Mouse (Mus musculus) testis, adult 2 months (tissue): ENCODE results near the gene Ppp1r1b. TPM values are rescaled to one million over a fixed set of nuclear protein-coding genes. Genes with fewer than 3 reads are reported as not detected.

Source experiments
- H3K27ac ChIP-seq: fragments of 200-500 bp; 2 replicates; pipeline ENCODE4 v1.5.1; 2012; ENCODE audit warnings: low read depth, low read length; ENCODE audit not compliant: control insufficient read depth, insufficient read depth
- H3K27me3 ChIP-seq: fragments of 200-500 bp; 2 replicates; pipeline ENCODE4 v1.6.1; 2012; ENCODE audit warnings: mild to moderate bottlenecking, low read length, moderate library complexity; ENCODE audit not compliant: control insufficient read depth, insufficient read depth
- H3K36me3 ChIP-seq: fragments of 200-500 bp; 2 replicates; pipeline ENCODE4 v1.6.1; 2012; ENCODE audit warnings: mild to moderate bottlenecking, low read length; ENCODE audit not compliant: control insufficient read depth, insufficient read depth
- H3K4me1 ChIP-seq: fragments of 200-500 bp; 2 replicates; pipeline ENCODE4 v1.6.1; 2012; ENCODE audit warnings: low read length; ENCODE audit not compliant: control insufficient read depth, insufficient read depth
- H3K4me3 ChIP-seq: fragments of 200-500 bp; 2 replicates; pipeline ENCODE4 v1.5.1; 2012; ENCODE audit warnings: low read depth, mild to moderate bottlenecking, low read length, moderate library complexity, mixed read lengths; ENCODE audit not compliant: control insufficient read depth
- CTCF ChIP-seq: fragments of 200-500 bp; IDR thresholded peaks from 2 replicates; pipeline ENCODE4 v1.5.1; 2012; ENCODE audit warnings: low read depth, mild to moderate bottlenecking, inconsistent platforms, low read length, moderate library complexity; ENCODE audit not compliant: control insufficient read depth, insufficient read depth, insufficient replicate concordance
- POLR2A ChIP-seq: fragments of 200-500 bp; IDR thresholded peaks from 2 replicates; pipeline ENCODE4 v1.6.1; 2012; ENCODE audit warnings: low read depth, mild to moderate bottlenecking, inconsistent platforms, low read length, moderate library complexity; ENCODE audit not compliant: control insufficient read depth
- polyA plus RNA-seq: library from polyadenylated mRNA; depleted of rRNA; stranded (reverse); fragments of >200 nt; gene quantifications from 2 replicates; pipeline ENCODE4 v1.2.3, GENCODE M21; 2012; rRNA removed

Gene Ppp1r1b
- polyA plus RNA-seq, 1 experiment, result 0.58 TPM

- Histone ChIP-seq H3K27ac (no peak overlapping the region), H3K27me3 (no peaks in the 10 kb centered on the region), H3K4me3 (no peak overlapping the region), H3K4me1 (peaks cover 23% of the 10 kb centered on the region), H3K36me3 (no peaks in the 10 kb centered on the region)
- no peak for TF ChIP-seq CTCF
- no peak for TF ChIP-seq POLR2A
These were observed 46.8 kb downstream of the Ppp1r1b start for GRCm38 (mm10) chr11:98395041-98395440.

GRCm38 (mm10) chr11:98397946-98398345 is 49.7 kb downstream of the Ppp1r1b start:
- Histone ChIP-seq H3K27ac (no peak overlapping the region), H3K4me1 (peaks cover 23% of the 10 kb centered on the region), H3K4me3 (no peak overlapping the region), H3K27me3 (no peaks in the 10 kb centered on the region), H3K36me3 (no peaks in the 10 kb centered on the region)
- TF ChIP-seq CTCF, result no peak
- TF ChIP-seq POLR2A, result no peak

GRCm38 (mm10) chr11:98400161-98400726 is 52.0 kb downstream of the Ppp1r1b start, which contains the start of gene Pgap3:
Gene Pgap3 (minus strand): TSS chr11:98400490.
- peak within 1 kb of the TSS; percentile 98 for H3K4me3 ChIP-seq
- H3K27ac ChIP-seq, result peak within 1 kb of the TSS; percentile 96
- peaks cover 8% of the 10 kb centered on the region for H3K4me1 ChIP-seq
- no peaks in the 10 kb centered on the region for H3K27me3 ChIP-seq
- no peaks in the 10 kb centered on the region for H3K36me3 ChIP-seq
- TF ChIP-seq POLR2A (peak; percentile 48; the same call in 1 of the 2 replicates), CTCF (no peak)

- TF ChIP-seq CTCF, result no peak
- no peak for TF ChIP-seq POLR2A
- H3K4me3 ChIP-seq, result no peak overlapping the region; the same call in 1 of the 2 replicates
- no peaks in the 10 kb centered on the region for H3K27me3 ChIP-seq
- H3K4me1 ChIP-seq, result peaks cover 8% of the 10 kb centered on the region
- H3K27ac ChIP-seq, result no peak overlapping the region; the same call in 1 of the 2 replicates
- no peaks in the 10 kb centered on the region for H3K36me3 ChIP-seq
These were observed 52.6 kb downstream of the Ppp1r1b start for GRCm38 (mm10) chr11:98400816-98401215.

GRCm38 (mm10) chr11:98406621-98407020 is 58.4 kb downstream of the Ppp1r1b start:
- no peaks in the 10 kb centered on the region for H3K36me3 ChIP-seq
- no peak overlapping the region for H3K27ac ChIP-seq
- peaks cover 7% of the 10 kb centered on the region for H3K4me1 ChIP-seq
- no peaks in the 10 kb centered on the region for H3K27me3 ChIP-seq
- H3K4me3 ChIP-seq, result no peak overlapping the region
- TF ChIP-seq CTCF, result no peak

Other genes with a start within 250 kb of the Ppp1r1b start
- 8.0 and 8.2 TPM in 2 replicates for gene Fbxl20, start 198.0 kb upstream of the Ppp1r1b start, polyA plus RNA-seq
- gene Med1, start 155.1 kb upstream of the Ppp1r1b start, polyA plus RNA-seq, result 41.1 and 53.7 TPM in 2 replicates
- 15.7 and 17.6 TPM in 2 replicates for gene Cdk12, start 145.3 kb upstream of the Ppp1r1b start, polyA plus RNA-seq
- gene Neurod2, start 18.8 kb upstream of the Ppp1r1b start, polyA plus RNA-seq, result not detected in 2 replicates
- gene Stard3, start 10.0 kb downstream of the Ppp1r1b start, polyA plus RNA-seq, result 24.3 and 26.9 TPM in 2 replicates
- gene Tcap, start 35.4 kb downstream of the Ppp1r1b start, polyA plus RNA-seq, result 0.19 TPM in 1 of 2 replicates, not detected in the other
- gene Pnmt, start 38.0 kb downstream of the Ppp1r1b start, polyA plus RNA-seq, result 0.35 and 4.7 TPM in 2 replicates
- gene Pgap3, start 52.1 kb downstream of the Ppp1r1b start, polyA plus RNA-seq, result 4.9 and 6.1 TPM in 2 replicates
- gene Erbb2, start 64.1 kb downstream of the Ppp1r1b start, polyA plus RNA-seq, result 1.5 and 1.9 TPM in 2 replicates
- gene Mien1, start 90.6 kb downstream of the Ppp1r1b start, polyA plus RNA-seq, result 53.1 and 68.0 TPM in 2 replicates
- gene Grb7, start 98.0 kb downstream of the Ppp1r1b start, polyA plus RNA-seq, result 2.4 and 3.1 TPM in 2 replicates
- gene Ikzf3, start 197.6 kb downstream of the Ppp1r1b start, polyA plus RNA-seq, result 0.10 TPM in 2 replicates
- gene Zpbp2, start 202.7 kb downstream of the Ppp1r1b start, polyA plus RNA-seq, result 274 and 283 TPM in 2 replicates
- 96.2 and 111 TPM in 2 replicates for gene Ormdl3, start 239.0 kb downstream of the Ppp1r1b start, polyA plus RNA-seq
- gene Lrrc3c, start 249.9 kb downstream of the Ppp1r1b start, polyA plus RNA-seq, result not detected in 2 replicates